Mouse (Mus musculus) cerebellum, adult 9-10 months (tissue): ENCODE results near the gene Gm16867.
"Not testable (repeated sequence)": the region's sequence is repeated elsewhere in the genome, so short reads cannot be mapped to it uniquely, and the experiment has no call there.

Experiments used
- DNase-seq: peaks from one replicate; pipeline ENCODE4 v3.0.0; 2022

The Gm16867 gene

GRCm38 (mm10) chr14:69503174-69503573 lies at the start of gene Gm16867:
Gene Gm16867 (minus strand): TSS chr14:69503362.
- not testable (repeated sequence) for DNase-seq

- DNase-seq = not testable (repeated sequence)
Measured at GRCm38 (mm10) chr14:69547310-69547709, 44.1 kb upstream of the Gm16867 start.

DNA sequence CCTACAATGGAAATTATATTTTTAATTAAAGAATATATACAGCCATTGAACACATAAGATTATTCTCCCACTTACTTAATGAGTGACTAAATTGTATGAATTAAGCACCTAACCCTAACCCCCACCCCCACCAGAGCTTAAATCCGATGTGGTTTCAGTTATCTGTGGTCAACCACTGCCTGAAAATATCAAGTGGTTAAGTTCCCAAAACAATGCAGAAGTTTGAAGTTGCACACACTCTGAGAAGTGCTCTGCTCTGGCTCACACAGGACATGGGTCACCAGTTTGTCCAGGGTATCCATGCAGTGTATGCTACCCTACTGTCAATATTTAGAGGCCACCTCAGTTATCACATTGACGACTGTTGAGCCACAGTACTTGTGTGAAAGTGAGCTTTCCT lies 41.9 kb upstream of the Gm16867 start:
- DNase-seq = not testable (repeated sequence)

DNA sequence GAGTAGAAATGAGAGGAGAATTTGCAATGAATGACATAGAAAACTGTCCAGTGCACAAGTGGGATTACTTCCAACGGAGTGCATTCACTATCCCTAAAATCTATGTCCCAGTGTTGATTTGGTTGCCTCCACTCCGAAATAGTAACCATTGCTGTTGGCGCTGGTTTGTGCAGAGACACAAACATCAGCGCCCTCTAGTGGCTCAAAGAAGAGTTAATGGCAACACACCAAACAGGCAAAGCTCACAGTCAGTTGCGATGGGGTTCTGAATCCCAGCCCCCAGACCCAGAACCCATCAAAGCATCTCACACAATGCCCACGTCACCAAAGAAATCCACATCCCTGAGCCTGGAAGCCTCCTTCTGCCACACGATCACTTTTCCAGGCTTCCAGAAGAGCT lies 40.9 kb upstream of the Gm16867 start:
- not testable (repeated sequence) for DNase-seq

- DNase-seq = not testable (repeated sequence)
Measured at GRCm38 (mm10) chr14:69542695-69543094, 39.5 kb upstream of the Gm16867 start.

- DNase-seq = not testable (repeated sequence)
Measured at GRCm38 (mm10) chr14:69540113-69540512, 37.0 kb upstream of the Gm16867 start.

DNA sequence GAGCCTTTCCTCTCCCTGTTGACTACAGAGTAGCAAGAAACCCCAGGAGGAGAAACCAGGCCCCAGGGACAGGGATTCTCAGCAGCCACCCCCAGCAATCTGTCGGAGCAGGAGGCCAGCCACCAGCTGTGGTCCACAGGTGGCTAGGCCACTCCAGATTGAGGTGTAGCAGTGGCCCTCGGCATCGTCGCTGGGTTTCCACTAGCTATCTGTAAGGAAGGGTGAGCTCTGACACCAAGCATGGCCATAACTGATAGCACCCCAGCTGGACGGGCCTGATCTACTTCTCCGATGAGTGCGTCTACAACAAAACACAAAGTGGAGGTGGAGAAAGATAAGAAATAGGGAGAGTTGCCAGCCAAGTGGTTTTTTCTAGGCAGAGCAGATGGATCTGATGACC lies 33.4 kb upstream of the Gm16867 start:
- not testable (repeated sequence) for DNase-seq

- not testable (repeated sequence) for DNase-seq
Measured at GRCm38 (mm10) chr14:69526202-69526601, 23.0 kb upstream of the Gm16867 start.

- not testable (repeated sequence) for DNase-seq
Measured at GRCm38 (mm10) chr14:69523001-69523400, 19.8 kb upstream of the Gm16867 start.

GRCm38 (mm10) chr14:69520810-69521209 lies 17.6 kb upstream of the Gm16867 start:
- DNase-seq = not testable (repeated sequence)

- DNase-seq = not testable (repeated sequence)
Measured at GRCm38 (mm10) chr14:69512449-69512848, 9.3 kb upstream of the Gm16867 start, which contains the start of gene Gm27179. Gene Gm27179 (minus strand): TSS chr14:69512549.

DNA sequence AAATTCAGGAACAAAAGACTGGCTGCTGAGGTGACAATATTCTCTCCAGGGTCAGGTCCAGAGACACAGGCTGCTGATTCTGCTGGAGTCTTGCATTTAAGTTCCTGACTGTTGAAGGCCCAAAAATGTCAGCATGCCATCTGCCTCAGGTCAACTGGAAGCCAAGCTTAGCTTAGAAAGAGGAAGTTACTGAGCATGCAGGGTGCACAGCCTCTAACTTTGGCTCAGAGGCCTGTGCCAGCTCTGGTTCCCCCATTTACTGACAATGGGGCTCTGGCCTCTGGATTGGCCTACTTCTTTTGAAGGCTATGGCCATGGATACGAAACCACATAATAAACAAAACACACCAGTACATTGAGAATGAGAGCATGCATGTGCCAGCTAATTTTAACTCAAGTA lies 3.8 kb upstream of the Gm16867 start:
- not testable (repeated sequence) for DNase-seq

GRCm38 (mm10) chr14:69502440-69503150 lies 567 bp downstream of the Gm16867 start:
- DNase-seq = not testable (repeated sequence)

GRCm38 (mm10) chr14:69496259-69496658 lies 6.9 kb downstream of the Gm16867 start:
- not testable (repeated sequence) for DNase-seq

GRCm38 (mm10) chr14:69494946-69495345 lies 8.2 kb downstream of the Gm16867 start:
- DNase-seq = not testable (repeated sequence)

DNA sequence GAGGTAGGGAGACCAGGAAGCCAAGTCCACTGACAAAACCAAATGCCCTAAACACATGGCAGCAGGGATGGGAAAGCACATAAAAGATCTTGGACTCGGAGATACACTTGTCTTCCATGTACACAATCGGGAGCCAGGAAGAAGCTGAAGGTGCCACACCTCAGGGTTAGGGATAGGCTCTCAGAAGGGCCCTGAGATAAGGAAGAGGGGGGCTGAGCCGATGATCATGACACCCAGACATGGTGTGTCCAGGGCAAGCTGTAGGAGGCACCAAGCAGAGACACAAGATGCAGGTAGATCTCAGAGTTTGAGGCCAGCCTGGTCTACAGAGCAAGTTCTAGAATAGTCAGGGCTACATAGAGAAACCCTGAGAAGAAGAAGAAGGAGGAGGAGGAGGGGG lies 8.6 kb downstream of the Gm16867 start:
- not testable (repeated sequence) for DNase-seq

DNA sequence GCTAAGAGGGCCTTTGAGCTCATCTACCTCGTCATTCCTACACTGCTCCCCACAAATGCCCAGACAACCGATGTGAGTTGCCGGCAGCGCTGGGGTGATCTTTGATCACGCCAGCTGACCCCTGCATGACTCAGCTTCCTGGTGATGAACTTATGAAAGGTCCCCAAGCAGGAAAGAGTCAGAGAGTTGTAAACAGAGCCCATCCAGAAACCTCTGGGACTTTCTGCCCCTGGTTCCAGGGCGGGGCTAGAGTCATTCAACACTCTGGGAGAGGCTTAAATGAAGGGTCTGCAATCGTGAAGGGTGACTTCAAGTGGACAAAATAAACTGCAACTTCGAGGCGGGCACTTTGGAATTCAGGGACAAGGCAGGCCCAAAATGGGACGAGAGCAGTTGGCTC lies 15.2 kb downstream of the Gm16867 start:
- DNase-seq = not testable (repeated sequence)

GRCm38 (mm10) chr14:69485466-69486135 lies 17.6 kb downstream of the Gm16867 start:
- DNase-seq = not testable (repeated sequence)

DNA sequence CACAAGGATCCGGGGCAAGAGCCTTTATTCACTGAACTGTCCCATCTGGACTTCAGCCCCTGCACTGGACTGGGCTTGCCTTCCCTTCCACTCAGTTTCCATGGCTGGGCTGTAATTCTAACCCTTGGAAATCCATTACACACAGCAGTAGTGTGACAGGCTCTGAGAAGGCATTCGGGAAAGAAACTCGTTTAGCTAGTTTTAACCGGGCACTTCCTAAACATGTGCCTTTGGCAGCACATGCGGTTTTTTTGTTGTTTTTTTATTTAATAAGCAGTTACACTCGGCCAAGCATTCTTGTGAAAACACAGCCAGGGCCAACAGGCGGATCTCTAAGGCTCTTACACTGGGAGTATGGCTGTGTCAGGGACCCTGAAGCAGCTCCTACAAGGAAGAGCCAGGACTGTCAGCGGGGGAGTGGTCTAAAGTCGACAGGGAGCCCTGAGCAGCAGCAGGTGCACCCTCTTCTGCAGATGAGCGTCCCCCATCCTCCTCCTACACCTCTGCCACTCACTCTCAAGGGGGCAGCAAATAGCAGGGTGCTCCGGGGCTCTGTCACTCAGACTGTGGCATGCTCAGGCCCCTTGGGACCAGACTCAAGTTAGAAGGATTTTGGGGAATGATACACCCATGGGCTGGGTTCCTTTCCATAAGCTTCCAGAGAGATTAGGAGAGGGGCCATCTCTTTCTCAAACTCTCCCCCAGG lies 29.1 kb downstream of the Gm16867 start:
- not testable (repeated sequence) for DNase-seq

DNA sequence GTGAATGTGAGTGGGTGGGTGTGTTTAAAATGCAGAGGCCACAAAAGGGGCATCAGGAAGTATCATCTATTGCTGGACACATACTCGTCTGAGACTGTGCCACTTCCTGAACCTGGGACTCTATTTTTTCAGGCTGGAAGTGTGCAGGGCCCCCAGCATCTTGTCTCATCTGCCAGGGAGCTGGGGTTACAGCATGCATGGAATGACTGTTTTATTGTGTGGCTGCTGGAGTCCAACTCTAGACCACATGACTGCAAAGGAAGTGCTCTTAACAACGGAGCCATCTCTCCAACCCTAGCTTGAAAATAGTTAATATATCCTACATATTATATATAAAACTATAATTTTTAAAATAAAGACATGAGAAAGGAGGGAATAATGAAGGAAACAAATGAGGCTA lies 29.8 kb downstream of the Gm16867 start:
- not testable (repeated sequence) for DNase-seq

GRCm38 (mm10) chr14:69470122-69470708 lies 32.9 kb downstream of the Gm16867 start:
- DNase-seq = not testable (repeated sequence)

- not testable (repeated sequence) for DNase-seq
Measured at GRCm38 (mm10) chr14:69467612-69468366, 35.4 kb downstream of the Gm16867 start.
